Comparison of ENCODE assay signal across 8 mouse cellular contexts in genomic region chr5:15934376-15935233, GRCm38 (mm10). TPM values are rescaled to one million over a fixed set of nuclear protein-coding genes. Genes with fewer than 3 reads are reported as not detected.
A peak's percentile ranks its signal among the peaks of the same experiment; 100 is the strongest.
DNase-seq lines count a peak whose midpoint lies in the region; ATAC-seq lines count a peak whose summit lies in the region.

Gene Cacna2d1 (plus strand): TSS chr5:15934691.

- peak within 1 kb of the TSS; percentile 74 for H3K4me2 ChIP-seq in hindbrain, embryonic 11.5 days (replicated peaks; ENCODE audit: low read depth, low read length)

- H3K9ac ChIP-seq in hindbrain, embryonic 11.5 days (ENCODE audit: low read depth, low read length), result peak within 1 kb of the TSS; percentile 80

- H3K9me3 ChIP-seq in hindbrain, embryonic 11.5 days (ENCODE audit: control insufficient read depth, low read length), result no peaks in the 10 kb centered on the region

- peak; percentile 88 for ATAC-seq in hindbrain, embryonic 11.5 days (ENCODE audit: low FRiP score)
- ATAC-seq in CD4-positive, CD25-positive, alpha-beta regulatory T cell, adult 4 months, result no peak

- under 1% methylated on average over 61 of the region's 120 CpGs for WGBS in hindbrain, embryonic 11.5 days

- peak; percentile 60 to 83 for DNase-seq in adrenal gland, adult 18-20 months (ENCODE audit: low spot score in 2 of 2)
- peak; percentile 84 to 86 for DNase-seq in cerebellum, postnatal 25 days
- DNase-seq in frontal cortex, postnatal 36 days (ENCODE audit: low spot score in 2 of 2), result peak; percentile 41 to 56
- peak; percentile 71 for DNase-seq in hindbrain, embryonic 11.5 days (ENCODE audit: low spot score)
- DNase-seq in left cerebral cortex, adult 11 months (ENCODE audit: low spot score), result peak; percentile 25
- DNase-seq in lung, postnatal 10 days, result peak; percentile 73
- DNase-seq in right cerebral cortex, adult 18-20 months, result peak; percentile 63

- peaks cover 35% of the 10 kb centered on the region for H3K27me3 ChIP-seq in hindbrain, embryonic 11.5 days (ENCODE audit: control insufficient read depth, insufficient read depth, low read length)

- peak within 1 kb of the TSS; percentile 92 for H3K27ac ChIP-seq in hindbrain, embryonic 11.5 days (ENCODE audit: low read depth, low read length)

- H3K36me3 ChIP-seq in hindbrain, embryonic 11.5 days (ENCODE audit: control insufficient read depth, insufficient read depth, low read length), result no peaks in the 10 kb centered on the region

- no peaks in the 10 kb centered on the region for H3K4me1 ChIP-seq in hindbrain, embryonic 11.5 days (replicated peaks; ENCODE audit: control insufficient read depth, insufficient read depth, low read length)

- H3K4me3 ChIP-seq in hindbrain, embryonic 11.5 days (ENCODE audit: low read depth, low read length), result peak within 1 kb of the TSS; percentile 57

RNA-seq across cellular contexts. Expression of gene Cacna2d1, which starts in this region (rescaled TPM):
- 100 to 1,000 TPM in 1 of 2 experiments, 10 to 100 TPM in 1; 85.7 to 140 TPM for total RNA-seq in adrenal gland, adult 18-20 months (2021)
- 24.9 and 26.5 TPM in 2 replicates for polyA plus RNA-seq in hindbrain, embryonic 11.5 days (2014; fragmentation: Nextera tagmentation; extraction: Ambion mirVana)
- not detected for polyA plus RNA-seq in CD4-positive, CD25-positive, alpha-beta regulatory T cell, adult 4 months (2017; shearing (Covaris generic))

Comparison
In these comparisons a context has a peak if more than half of its experiments do, and no peak if none do; other contexts are left out.
1. RNA of gene Cacna2d1 (polyA plus RNA-seq): 24.9 to 26.5 TPM in hindbrain, embryonic 11.5 days; not detected in CD4-positive, CD25-positive, alpha-beta regulatory T cell, adult 4 months; every median in the first group is over 10 times any median in the second.
2. DNase-seq: peak in every context shown above with its lines; median percentile 85 in cerebellum, postnatal 25 days; 73 in lung, postnatal 10 days; 72 in adrenal gland, adult 18-20 months; 71 in hindbrain, embryonic 11.5 days; 63 in right cerebral cortex, adult 18-20 months; 48 in frontal cortex, postnatal 36 days; 25 in left cerebral cortex, adult 11 months.